Comparison of ENCODE assay signal across 16 mouse cellular contexts in genomic region chr15:85294632-85295031, GRCm38 (mm10). TPM values are rescaled to one million over a fixed set of nuclear protein-coding genes. Genes with fewer than 3 reads are reported as not detected.
DNase-seq lines count a peak whose midpoint lies in the region; ATAC-seq and TF ChIP-seq lines count a peak whose summit lies in the region.
"Had no signal": no experiment of that assay in that cellular context is flagged by ENCODE, and none has a peak within 500 bp of the region (broad histone marks: within the 10 kb centered on the region; RNA-seq: fewer than 3 reads in every experiment).

No protein-coding gene starts in this region.

- 74% methylated on average over 3 of the region's 3 CpGs for WGBS in embryonic facial prominence, embryonic 11.5 days
- 81% methylated on average over 3 of the region's 3 CpGs for WGBS in embryonic facial prominence, embryonic 10.5 days
- 92% methylated on average over 3 of the region's 3 CpGs for WGBS in stomach, postnatal 0 days

- no peak for TF ChIP-seq POLR2A in testis, adult 2 months (IDR thresholded peaks at IDR 0.05; ENCODE audit: control insufficient read depth, low read depth, low read length)

- peak; percentile 9; the same call in 1 of the 2 replicates for TF ChIP-seq CTCF in left cerebral cortex, adult 2 months (IDR thresholded peaks at IDR 0.05)
- peak; percentile 24; the same call in 1 of the 2 replicates for TF ChIP-seq CTCF in testis, adult 2 months (IDR thresholded peaks at IDR 0.05; ENCODE audit: control insufficient read depth, insufficient read depth, insufficient replicate concordance, low read depth, low read length)
- TF ChIP-seq CTCF in stomach, postnatal 0 days (IDR thresholded peaks at IDR 0.05; ENCODE audit: low read depth), result peak; percentile 61

- DNase-seq in embryonic facial prominence, embryonic 11.5 days (ENCODE audit: low spot score), result peak; percentile 14
- no peak for DNase-seq in embryonic facial prominence, embryonic 10.5 days (ENCODE audit: low spot score)
- DNase-seq in left cerebral cortex, adult 2 months (ENCODE audit: extremely low spot score in 1 of 2, low spot score in 2 of 2), result no peak
- no peak for DNase-seq in left cerebral cortex, adult 9 months (ENCODE audit: low spot score in 2 of 2)
- no peak for DNase-seq in testis, postnatal 10 days (ENCODE audit: low spot score)
- DNase-seq in stomach, postnatal 0 days (ENCODE audit: low spot score), result no peak
- no peak for DNase-seq in right cerebral cortex, postnatal 14 days
- DNase-seq: B cell, adult 2 months; cerebellum, adult 8-10 months; kidney, postnatal 25 days; midbrain, embryonic 14.5 days had no signal

- no peak overlapping the region for H3K4me2 ChIP-seq in embryonic facial prominence, embryonic 11.5 days (ENCODE audit: low read depth, low read length)
- no peak overlapping the region for H3K4me2 ChIP-seq in stomach, postnatal 0 days (replicated peaks; ENCODE audit: low read depth)
- H3K4me2 ChIP-seq: hindbrain, embryonic 14.5 days; limb, embryonic 15.5 days; neural tube, embryonic 12.5 days had no signal

- H3K9ac ChIP-seq in embryonic facial prominence, embryonic 11.5 days (replicated peaks; ENCODE audit: low read length), result no peak overlapping the region
- no peak overlapping the region for H3K9ac ChIP-seq in stomach, postnatal 0 days (ENCODE audit: low read length)
- H3K9ac ChIP-seq: limb, embryonic 15.5 days; neural tube, embryonic 12.5 days had no signal

- no peaks in the 10 kb centered on the region for H3K36me3 ChIP-seq in embryonic facial prominence, embryonic 11.5 days (replicated peaks; ENCODE audit: control insufficient read depth, insufficient read depth, low read depth, low read length)
- no peaks in the 10 kb centered on the region for H3K36me3 ChIP-seq in embryonic facial prominence, embryonic 10.5 days (replicated peaks)
- H3K36me3 ChIP-seq in testis, adult 2 months (ENCODE audit: control insufficient read depth, insufficient read depth, low read length), result no peaks in the 10 kb centered on the region
- H3K36me3 ChIP-seq in stomach, postnatal 0 days (ENCODE audit: control insufficient read depth, insufficient read depth, low read length), result no peaks in the 10 kb centered on the region
- H3K36me3 ChIP-seq: forebrain, embryonic 10.5 days; limb, embryonic 15.5 days; neural tube, embryonic 12.5 days had no signal

- no peaks in the 10 kb centered on the region for H3K27me3 ChIP-seq in embryonic facial prominence, embryonic 11.5 days (ENCODE audit: control insufficient read depth, insufficient read depth, low read length)
- H3K27me3 ChIP-seq in embryonic facial prominence, embryonic 10.5 days (replicated peaks; ENCODE audit: low read depth, poor library complexity, severe bottlenecking), result no peaks in the 10 kb centered on the region
- H3K27me3 ChIP-seq in testis, adult 2 months (ENCODE audit: control insufficient read depth, insufficient read depth, low read length), result no peaks in the 10 kb centered on the region
- H3K27me3 ChIP-seq in stomach, postnatal 0 days (ENCODE audit: control insufficient read depth, insufficient read depth, low read length), result no peaks in the 10 kb centered on the region
- H3K27me3 ChIP-seq: limb, embryonic 15.5 days; neural tube, embryonic 12.5 days had no signal

- no peaks in the 10 kb centered on the region; the same call in 1 of the 2 replicates for H3K4me1 ChIP-seq in embryonic facial prominence, embryonic 11.5 days (ENCODE audit: control insufficient read depth, insufficient read depth, low read length)
- H3K4me1 ChIP-seq in embryonic facial prominence, embryonic 10.5 days, result peaks cover 33% of the 10 kb centered on the region
- no peaks in the 10 kb centered on the region for H3K4me1 ChIP-seq in testis, adult 2 months (ENCODE audit: control insufficient read depth, insufficient read depth, low read length)
- H3K4me1 ChIP-seq in stomach, postnatal 0 days (replicated peaks; ENCODE audit: control insufficient read depth, insufficient read depth), result no peaks in the 10 kb centered on the region

- no peaks in the 10 kb centered on the region for H3K9me3 ChIP-seq in embryonic facial prominence, embryonic 11.5 days (replicated peaks; ENCODE audit: control insufficient read depth, low read length)
- no peaks in the 10 kb centered on the region for H3K9me3 ChIP-seq in embryonic facial prominence, embryonic 10.5 days
- H3K9me3 ChIP-seq in stomach, postnatal 0 days (ENCODE audit: control insufficient read depth, low read length), result no peaks in the 10 kb centered on the region
- H3K9me3 ChIP-seq: forebrain, embryonic 10.5 days; limb, embryonic 15.5 days; neural tube, embryonic 12.5 days had no signal

- no peak for ATAC-seq in embryonic facial prominence, embryonic 11.5 days (replicated peaks; ENCODE audit: insufficient number of reproducible peaks, low FRiP score, low TSS enrichment, low read depth)
- ATAC-seq in stomach, postnatal 0 days (ENCODE audit: low FRiP score, low TSS enrichment), result no peak

- no peak overlapping the region for H3K27ac ChIP-seq in embryonic facial prominence, embryonic 11.5 days (replicated peaks; ENCODE audit: low read depth, low read length)
- no peak overlapping the region for H3K27ac ChIP-seq in embryonic facial prominence, embryonic 10.5 days (replicated peaks)
- no peak overlapping the region for H3K27ac ChIP-seq in left cerebral cortex, adult 2 months
- no peak overlapping the region for H3K27ac ChIP-seq in testis, adult 2 months (ENCODE audit: control insufficient read depth, insufficient read depth, low read depth, low read length)
- no peak overlapping the region for H3K27ac ChIP-seq in stomach, postnatal 0 days (replicated peaks)
- H3K27ac ChIP-seq: forebrain, embryonic 10.5 days; limb, embryonic 15.5 days; neural tube, embryonic 12.5 days had no signal

- TF ChIP-seq EP300 in stomach, postnatal 0 days (optimal IDR thresholded peaks at IDR 0.05), result no peak

- intact Hi-C loops in left cerebral cortex, adult 2 months (cut with DNase I), result no loop called here

- no peak overlapping the region for H3K4me3 ChIP-seq in embryonic facial prominence, embryonic 11.5 days (ENCODE audit: low read depth, low read length)
- H3K4me3 ChIP-seq in embryonic facial prominence, embryonic 10.5 days, result no peak overlapping the region
- no peak overlapping the region for H3K4me3 ChIP-seq in left cerebral cortex, adult 2 months
- no peak overlapping the region for H3K4me3 ChIP-seq in testis, adult 2 months (ENCODE audit: control insufficient read depth, low read depth, low read length)
- H3K4me3 ChIP-seq in stomach, postnatal 0 days (ENCODE audit: low read depth, low read length), result no peak overlapping the region
- H3K4me3 ChIP-seq: forebrain, embryonic 10.5 days; limb, embryonic 15.5 days; neural tube, embryonic 12.5 days had no signal

RNA-seq across cellular contexts. Expression of gene Atxn10, which starts 41.4 kb away (rescaled TPM):
- polyA plus RNA-seq in embryonic facial prominence, embryonic 11.5 days (2014; fragmentation: Nextera tagmentation; extraction: Ambion mirVana), result 378 and 380 TPM in 2 replicates
- 309 and 313 TPM in 2 replicates for polyA plus RNA-seq in embryonic facial prominence, embryonic 10.5 days (2016; fragmentation: Nextera tagmentation; extraction: Ambion mirVana)
- total RNA-seq in left cerebral cortex, adult 2 months (2021), result 100 to 1,000 TPM; 238 to 262 TPM
- 139 and 146 TPM in 2 replicates for polyA plus RNA-seq in testis, adult 2 months (2012; rRNA removed)
- 124 TPM in 2 replicates for polyA plus RNA-seq in stomach, postnatal 0 days (2015; fragmentation: Nextera tagmentation; extraction: Ambion mirVana)

Comparison
In these comparisons a context has a peak if more than half of its experiments do, and no peak if none do; other contexts are left out.
1. CTCF ChIP-seq: peak in every context shown above with its lines; median percentile 61 in stomach, postnatal 0 days; 24 in testis, adult 2 months; 9 in left cerebral cortex, adult 2 months.